Mouse (Mus musculus): ENCODE measurements around the gene Dhrs13.
"Not testable (repeated sequence)": the region's sequence is repeated elsewhere in the genome, so short reads cannot be mapped to it uniquely, and the experiment has no call there.

The Dhrs13 gene

DNA sequence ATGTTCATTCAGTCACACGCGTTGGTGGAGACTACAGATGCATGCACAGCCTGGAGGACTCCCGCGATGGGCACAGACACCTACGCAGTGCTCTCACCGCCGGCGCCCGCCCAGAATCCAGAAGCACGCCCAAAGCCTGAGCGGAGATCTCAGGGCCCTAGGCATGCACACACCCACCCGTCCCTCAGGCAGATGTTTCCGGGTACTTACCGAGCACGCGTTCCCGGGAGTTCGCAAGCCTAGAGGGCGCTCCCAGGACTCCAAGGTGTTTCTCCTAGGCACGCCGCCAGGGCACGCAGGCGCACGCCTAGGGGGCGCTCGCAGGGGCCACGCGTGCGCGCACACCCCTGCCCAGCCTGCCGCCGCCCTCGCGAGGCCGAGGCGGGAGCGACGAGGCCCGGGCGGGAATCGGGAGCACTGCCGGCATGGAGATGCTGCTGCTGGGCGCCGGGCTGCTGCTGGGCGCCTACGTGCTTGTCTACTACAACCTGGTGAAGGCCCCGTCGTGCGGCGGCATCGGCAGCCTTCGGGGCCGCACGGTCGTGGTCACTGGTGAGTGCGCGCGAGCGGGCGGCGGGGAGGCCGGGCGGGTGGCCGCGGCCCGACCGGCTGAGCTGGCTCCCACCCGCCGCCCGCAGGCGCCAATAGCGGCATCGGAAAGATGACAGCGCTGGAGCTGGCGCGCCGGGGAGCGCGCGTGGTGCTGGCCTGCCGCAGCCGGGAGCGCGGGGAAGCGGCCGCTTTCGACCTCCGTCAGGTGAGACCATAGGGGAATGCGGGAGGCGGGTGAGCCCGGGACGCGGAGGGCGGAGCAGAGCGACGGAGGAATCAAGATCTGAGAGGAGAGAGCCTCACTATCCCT lies at the start of gene Dhrs13:
Dhrs13 (plus strand) TSS at position 334 of the 862 bp plus-strand sequence.
- peak; percentile 94 to 95 for DNase-seq

GRCm38 (mm10) chr11:77982441-77982905 lies 49.6 kb upstream of the Dhrs13 start, which contains the start of gene Phf12:
Phf12 (plus strand) TSS chr11:77982754.
- DNase-seq = peak; percentile 99 to 100

GRCm38 (mm10) chr11:77983191-77983936 lies 48.7 kb upstream of the Dhrs13 start:
- peak in 1 of 2 experiments; percentile 38 for DNase-seq

DNA sequence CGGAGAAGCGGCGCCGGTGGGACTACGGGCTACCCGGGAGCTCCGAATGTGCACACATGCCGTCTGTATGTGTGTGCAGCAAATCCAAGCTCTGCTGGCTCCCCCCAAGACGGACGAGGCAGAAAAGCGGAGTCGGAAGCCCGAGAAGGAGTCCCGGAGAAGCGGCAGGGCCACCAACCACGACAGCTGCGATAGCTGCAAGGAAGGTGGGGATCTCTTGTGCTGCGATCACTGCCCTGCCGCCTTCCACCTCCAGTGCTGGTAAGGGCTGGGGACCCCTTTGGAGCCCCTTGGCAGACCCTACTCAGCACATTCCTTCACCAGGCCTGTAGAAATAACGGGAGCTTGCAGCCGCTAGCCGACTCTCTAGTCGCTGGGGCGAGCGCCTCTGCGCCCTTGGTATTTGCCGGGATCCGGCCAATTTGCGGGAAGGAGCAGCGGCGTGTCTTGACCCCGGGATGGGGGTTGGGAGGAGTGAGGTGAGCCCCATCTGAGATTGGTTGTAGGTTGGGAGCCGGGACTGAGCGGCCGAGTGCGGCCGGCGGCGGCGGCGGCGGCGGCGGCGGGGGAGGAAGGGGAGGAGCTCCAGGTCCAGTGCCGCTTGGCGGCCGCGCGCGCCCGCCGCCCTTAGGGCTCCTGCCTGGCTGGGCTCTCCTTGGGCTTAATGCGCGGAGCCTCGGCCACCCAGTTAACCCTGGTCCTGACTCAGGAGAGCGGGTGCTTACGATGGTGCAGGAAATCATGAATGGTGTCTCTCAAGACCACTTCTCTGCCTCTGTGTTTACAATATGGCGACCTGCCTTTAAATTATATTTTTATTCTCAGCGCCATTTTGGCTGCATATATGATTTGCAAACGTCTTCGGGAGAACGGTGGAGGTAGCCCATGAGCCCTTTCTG lies 47.9 kb upstream of the Dhrs13 start:
- DNase-seq = peak; percentile 68 to 73

DNA sequence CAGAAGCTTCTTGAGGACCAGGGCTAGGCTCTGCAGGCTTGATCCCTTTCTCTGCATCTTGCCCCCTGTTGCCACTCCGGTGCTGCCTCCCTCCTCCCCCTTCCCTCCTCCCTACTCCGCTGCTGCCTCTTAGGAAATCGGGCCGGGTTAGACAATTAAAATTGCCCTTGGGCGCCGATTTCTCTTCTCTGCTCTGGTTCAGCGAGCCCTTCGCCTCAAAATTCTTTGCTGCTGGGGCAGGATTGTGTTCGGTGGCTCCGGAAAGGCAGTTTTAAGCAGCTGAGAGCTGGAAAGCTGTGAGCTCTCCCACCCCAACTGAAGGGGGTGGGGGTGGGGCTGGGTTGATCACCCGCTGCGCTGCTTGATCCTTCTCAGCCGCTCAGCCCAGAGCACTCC lies 47.2 kb upstream of the Dhrs13 start:
- peak; percentile 46 to 57 for DNase-seq

DNA sequence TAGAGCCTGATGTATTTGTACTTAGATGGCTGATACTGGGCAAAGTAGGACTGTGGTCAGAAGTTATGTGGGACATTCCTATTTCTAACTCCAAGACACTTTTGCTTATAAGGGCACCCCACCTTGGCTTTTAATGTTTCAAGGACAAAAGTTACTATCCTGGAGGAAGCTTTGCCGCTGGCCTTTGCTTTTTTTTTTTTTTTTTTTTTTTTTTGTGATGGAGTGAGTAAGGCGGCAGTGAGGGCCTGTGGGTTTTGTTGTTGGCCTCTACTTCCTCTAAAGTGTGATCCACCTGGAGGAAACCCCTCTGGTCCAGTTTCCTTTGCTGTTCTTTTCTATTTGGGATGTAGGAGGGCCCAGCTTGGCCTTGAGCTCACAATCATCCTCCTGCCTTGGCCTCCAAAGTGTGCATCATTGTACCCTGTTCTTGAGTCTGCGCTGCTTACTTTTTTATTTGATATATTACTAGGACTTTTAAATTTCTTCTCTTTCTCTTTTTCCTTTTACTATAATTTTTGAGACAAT lies 46.5 kb upstream of the Dhrs13 start:
- DNase-seq = no peak

- peak; percentile 56 to 65 for DNase-seq
Measured at GRCm38 (mm10) chr11:77989071-77989690, 42.9 kb upstream of the Dhrs13 start.

GRCm38 (mm10) chr11:77995556-77995955 lies 36.5 kb upstream of the Dhrs13 start:
- no peak for DNase-seq

GRCm38 (mm10) chr11:78006446-78006845 lies 25.6 kb upstream of the Dhrs13 start:
- no peak for DNase-seq

DNA sequence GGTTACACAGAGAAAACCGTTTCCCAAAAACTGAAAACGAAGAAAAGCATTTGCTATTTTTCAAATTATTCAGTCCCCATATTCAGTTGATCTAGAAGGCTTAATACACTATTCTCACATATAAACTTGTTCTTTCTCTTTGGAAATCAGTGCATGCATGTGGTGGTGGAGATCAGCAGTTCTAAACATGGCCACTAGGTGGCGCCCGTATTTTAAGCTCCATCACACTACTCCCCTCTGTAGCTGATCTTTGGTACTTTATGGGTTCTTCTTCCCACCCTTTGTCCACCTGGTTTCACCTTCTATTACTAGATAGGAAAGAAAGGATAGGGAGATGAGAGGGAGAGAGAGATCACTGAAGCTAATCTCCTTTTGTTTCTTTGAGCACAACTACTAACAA lies 12.4 kb upstream of the Dhrs13 start:
- DNase-seq = peak; percentile 75 to 83

- DNase-seq = peak in 1 of 2 experiments; percentile 31
Measured at GRCm38 (mm10) chr11:78023607-78024006, 8.5 kb upstream of the Dhrs13 start.

DNA sequence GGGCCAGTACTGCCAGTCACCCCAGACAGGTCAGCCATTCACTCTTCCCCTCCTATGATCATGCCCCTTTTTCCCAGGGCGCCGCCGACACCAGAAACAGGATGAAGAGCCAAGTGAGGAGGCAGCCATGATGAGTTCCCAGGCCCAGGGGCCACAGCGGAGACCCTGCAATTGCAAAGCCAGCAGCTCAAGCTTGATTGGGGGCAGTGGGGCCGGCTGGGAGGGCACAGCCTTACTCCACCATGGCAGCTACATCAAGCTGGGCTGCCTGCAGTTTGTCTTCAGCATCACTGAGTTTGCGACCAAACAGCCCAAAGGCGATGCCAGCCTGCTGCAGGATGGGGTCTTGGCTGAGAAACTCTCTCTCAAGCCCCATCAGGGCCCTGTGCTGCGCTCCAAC lies 2.8 kb upstream of the Dhrs13 start:
- DNase-seq = no peak

DNA sequence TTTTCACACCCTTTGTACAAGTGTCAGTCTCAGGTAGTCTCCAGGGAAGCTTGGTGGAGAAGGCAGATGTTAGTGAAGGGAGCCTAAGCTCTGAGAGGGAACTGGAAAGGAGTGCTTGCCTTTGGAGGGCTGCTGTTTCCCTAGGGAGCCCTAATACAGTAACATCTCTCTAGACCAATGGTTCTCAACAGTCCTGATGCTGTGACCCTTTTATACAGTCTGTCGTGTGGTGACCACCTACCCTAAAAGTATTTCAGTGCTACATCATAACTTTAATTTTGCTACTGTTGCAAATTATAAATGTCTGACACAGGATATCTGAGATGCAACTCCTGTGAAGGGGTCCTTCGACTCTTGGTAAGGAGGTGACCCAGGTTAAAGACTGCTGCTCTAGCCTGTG lies 1.5 kb upstream of the Dhrs13 start:
- no peak for DNase-seq

GRCm38 (mm10) chr11:78031389-78031788 lies 691 bp upstream of the Dhrs13 start:
- no peak for DNase-seq

GRCm38 (mm10) chr11:78032809-78033195 lies 722 bp downstream of the Dhrs13 start:
- DNase-seq = no peak

DNA sequence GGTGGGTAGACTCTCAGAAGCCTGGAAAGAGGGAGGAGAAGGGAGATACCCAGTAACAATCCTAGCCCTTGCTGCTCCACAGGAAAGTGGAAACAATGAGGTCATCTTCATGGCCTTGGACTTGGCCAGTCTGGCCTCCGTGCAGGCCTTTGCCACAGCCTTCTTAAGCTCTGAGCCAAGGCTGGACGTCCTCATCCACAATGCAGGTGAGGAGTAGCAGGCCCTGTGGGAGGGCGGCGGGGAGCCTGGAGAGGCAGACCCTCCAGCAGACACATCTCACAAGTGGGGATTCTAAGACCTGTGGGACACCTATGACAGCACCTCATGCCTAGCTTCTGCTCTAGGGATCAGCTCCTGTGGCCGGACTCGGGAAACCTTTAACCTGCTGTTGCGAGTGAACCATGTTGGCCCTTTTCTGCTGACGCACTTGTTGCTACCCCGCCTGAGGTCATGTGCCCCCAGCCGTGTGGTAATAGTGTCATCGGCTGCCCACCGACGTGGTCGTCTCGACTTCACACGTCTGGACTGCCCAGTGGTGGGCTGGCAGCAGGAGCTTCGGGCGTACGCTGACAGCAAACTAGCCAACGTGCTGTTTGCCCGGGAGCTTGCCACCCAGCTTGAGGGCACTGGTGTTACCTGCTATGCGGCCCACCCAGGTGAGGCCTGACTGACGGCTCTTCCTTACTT lies 2.0 kb downstream of the Dhrs13 start:
- no peak for DNase-seq

GRCm38 (mm10) chr11:78036791-78037190 lies 4.7 kb downstream of the Dhrs13 start:
- no peak for DNase-seq

DNA sequence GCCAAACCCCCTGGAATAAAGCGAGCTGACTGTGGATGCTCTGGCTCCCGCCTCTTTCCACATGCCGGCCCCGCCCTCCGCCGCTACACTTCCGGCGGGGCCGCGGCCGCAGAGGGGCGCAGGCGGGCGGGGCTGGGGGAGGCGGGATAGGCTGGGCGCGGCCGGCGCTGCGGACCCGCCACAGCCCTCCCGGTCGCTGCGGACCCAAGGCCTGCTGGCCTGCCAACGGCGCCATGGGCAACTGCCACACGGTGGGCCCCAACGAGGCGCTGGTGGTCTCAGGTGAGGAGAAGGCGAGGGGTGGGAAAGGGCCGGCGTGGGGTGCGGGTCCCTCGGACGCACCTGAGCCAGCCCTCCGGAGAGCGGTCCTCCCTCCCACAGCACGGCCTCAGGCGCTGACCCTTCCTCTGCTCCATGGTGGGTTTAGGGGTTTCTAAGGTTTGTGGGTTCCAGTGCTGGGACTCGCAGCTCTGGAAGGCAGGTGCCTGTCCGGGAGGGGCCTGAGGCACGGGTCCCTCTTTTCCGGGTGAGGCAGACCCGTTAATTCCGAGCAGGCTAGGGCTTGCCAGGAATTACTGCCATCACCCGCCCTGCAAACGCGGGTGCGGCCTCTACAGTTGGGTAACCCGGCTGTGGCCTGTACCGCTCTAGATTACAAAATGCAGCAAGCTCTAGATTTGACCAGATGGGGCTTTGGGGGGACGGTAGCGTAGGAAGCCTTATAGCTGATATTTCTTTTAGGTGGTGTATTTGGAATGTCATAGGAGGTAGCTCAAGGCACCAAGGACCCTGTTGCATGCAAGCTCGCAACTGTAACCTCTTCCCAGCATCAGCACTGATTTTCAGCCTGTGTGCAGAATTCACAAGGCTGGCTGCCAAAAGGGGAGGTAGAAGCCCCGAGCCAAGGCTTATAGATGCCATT lies 6.0 kb downstream of the Dhrs13 start, which contains the start of gene Flot2:
Flot2 (plus strand) TSS at position 101 of the 922 bp plus-strand sequence.
- peak; percentile 45 to 64 for DNase-seq

DNA sequence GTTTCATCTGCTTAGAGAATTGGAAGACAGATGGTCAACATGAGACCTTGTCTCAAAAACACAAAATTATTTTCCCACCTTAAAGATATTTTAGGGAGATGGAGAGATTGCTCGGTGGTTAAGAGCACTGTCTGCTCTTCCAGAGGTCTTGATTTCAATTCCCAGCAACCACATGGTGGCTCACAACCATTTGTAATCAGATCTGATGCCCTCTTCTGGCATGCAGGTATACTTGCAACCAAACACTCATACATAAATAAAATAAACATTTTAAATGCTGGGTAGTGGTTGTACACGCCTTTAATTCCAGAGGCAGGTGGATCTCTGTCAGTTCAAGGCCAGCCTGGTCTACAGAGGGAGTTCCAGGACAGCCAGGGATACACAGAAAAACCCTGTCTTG lies 8.8 kb downstream of the Dhrs13 start:
- no peak for DNase-seq

- DNase-seq = not testable (repeated sequence)
Measured at GRCm38 (mm10) chr11:78042290-78042870, 10.3 kb downstream of the Dhrs13 start.

Measured in cerebellum, postnatal 36 days (tissue).